Mouse (Mus musculus) kidney, adult 11 months (tissue): ENCODE data around the gene Mpv17.
A peak's percentile ranks its signal among the peaks of the same experiment; 100 is the strongest.

ENCODE experiments used
- DNase-seq: peaks from one replicate; pipeline ENCODE4 v3.0.0; 2022

The Mpv17 gene

GRCm38 (mm10) chr5:31095711-31096480 lies 58.2 kb downstream of the Mpv17 start:
- no peak for DNase-seq

- DNase-seq, result peak; percentile 30
Measured at GRCm38 (mm10) chr5:31094799-31095691, 59.0 kb downstream of the Mpv17 start.

DNA sequence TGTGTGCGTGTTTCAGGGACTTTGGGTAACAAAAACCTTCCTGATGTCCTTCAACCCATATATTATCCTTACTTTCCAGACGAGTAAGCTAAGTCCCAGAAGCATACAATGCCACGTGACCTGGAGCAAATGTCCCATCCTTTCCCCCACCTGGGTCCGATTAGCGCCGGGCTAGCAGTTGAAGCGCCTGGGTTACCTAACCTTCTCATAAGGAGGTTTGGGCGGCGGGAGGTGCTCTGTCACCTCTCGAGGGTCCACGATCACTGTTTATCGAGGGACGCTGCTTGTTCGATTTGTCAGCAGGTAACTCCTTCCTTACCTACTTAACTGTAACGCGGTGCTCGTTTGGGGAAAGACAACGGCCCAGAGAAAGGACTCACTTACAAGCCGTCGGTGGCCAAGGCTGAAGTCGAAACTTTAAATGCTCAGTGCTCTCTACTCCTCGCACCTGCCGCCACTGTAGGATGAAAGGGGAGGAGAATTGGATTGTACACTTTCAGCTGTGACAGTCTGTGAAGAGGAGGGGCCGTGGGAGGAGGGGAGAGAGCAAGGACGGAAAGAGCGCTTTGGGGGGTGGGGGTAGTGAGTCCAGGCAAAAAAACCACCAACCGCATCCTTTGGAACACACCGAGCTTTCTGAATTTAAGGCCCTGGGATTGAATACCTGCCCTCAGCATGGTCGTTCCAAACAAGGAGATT lies 59.8 kb downstream of the Mpv17 start:
- no peak for DNase-seq

DNA sequence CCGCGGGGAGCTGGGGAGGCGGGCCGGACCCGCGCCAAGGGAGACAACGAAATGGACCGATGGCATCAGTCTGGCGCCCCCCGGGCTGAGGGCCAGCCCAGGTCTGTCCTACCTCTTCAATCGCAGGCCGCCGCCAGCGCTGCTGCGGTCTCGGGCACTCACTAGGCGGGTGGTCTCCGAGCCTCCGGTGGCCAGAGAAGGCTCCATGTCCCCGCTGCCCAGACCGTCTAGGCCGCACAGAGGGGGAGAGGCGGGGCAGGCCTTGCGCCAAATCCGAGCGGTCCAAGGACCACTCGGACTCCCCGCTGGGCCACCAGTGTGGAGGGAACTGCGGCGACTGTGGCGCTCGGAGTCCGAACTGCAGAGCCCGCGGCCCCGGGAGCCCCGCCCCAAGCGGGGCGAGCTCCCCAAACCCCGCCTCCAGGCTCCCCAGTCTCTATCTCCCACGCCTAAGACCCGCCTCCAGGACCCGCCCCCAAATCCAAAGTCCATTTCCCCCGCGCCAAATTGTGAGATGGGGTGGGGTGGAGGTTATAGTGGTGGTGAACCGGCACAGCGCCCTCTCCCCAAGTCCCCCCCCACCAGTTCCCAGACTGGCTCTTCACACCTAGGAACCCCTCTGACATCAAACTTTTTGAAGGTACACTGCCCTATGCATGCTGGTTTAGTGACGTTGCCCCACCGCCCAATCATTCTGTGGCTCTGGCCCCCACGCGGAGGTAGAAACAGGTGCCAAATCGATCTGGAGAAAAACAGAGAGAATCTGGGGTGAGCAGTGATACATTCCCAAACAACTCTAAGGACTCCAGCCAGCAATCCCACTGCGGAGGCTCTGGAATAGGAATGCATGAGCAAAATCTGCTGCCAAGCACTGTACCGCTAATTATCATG lies 60.7 kb downstream of the Mpv17 start:
- DNase-seq, result peak; percentile 49

DNA sequence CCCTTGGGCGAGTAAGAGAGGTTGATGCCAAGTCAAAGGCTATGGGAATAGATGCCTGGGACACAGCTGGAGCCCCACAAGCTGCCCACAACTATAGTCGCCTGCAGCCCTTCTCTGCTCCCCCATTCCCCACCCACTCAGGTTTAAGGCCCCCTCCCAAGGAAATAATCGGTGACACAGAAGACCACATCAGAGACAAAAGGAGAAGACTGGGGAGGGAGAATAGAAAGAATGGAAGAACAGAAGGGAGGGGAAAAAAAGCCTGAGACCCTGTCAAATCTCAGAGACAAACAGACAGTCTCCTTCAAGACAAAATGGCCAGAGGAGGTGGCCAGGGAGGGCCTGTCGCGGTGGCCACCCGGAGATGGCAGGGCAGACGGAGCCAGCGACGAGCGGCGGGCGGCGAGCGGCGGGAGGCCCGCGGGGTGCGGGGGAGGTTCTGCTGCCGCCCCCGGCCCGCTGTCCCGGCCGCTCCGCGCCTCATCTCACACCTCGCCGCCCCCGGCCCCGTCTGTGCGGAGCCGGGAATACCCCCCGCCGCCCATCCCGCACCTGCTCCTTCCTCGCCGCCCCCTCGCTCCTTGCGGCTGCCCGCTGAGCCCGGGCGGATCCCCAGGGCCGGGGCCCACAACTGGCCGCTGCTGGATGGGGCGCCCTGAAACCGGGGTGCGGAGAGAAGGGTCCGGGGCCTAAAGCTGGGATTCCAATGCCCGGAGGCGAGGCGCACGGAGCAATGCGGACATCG lies 61.6 kb downstream of the Mpv17 start:
- DNase-seq, result no peak
